Mouse (Mus musculus): ENCODE data around the gene Ddx39b.
A peak's percentile ranks its signal among the peaks of the same experiment; 100 is the strongest.

GRCm38 (mm10) chr17:35257824-35258491 is 16.4 kb downstream of the Ddx39b start:
- TF ChIP-seq POLR2A (IDR thresholded peaks at IDR 0.05; ENCODE audit: borderline replicate concordance, extremely low read depth, low read depth, low read length) (no peak), CTCF (IDR thresholded peaks at IDR 0.05; ENCODE audit: insufficient read depth, low read length) (peak; percentile 84)
